Mouse (Mus musculus) liver, adult 2 months (tissue): ENCODE results near the gene Syf2.

Experiments used
- CTCF ChIP-seq: fragments of 200-500 bp; IDR thresholded peaks from 2 replicates; pipeline ENCODE4 v1.5.1; 2011; ENCODE audit warnings: low read depth, low read length, control low read depth
- POLR2A ChIP-seq: fragments of 200-500 bp; IDR thresholded peaks from 2 replicates; pipeline ENCODE4 v1.6.1; 2011; ENCODE audit warnings: low read length, control low read depth; ENCODE audit not compliant: insufficient read depth; ENCODE audit errors: extremely low read depth

DNA sequence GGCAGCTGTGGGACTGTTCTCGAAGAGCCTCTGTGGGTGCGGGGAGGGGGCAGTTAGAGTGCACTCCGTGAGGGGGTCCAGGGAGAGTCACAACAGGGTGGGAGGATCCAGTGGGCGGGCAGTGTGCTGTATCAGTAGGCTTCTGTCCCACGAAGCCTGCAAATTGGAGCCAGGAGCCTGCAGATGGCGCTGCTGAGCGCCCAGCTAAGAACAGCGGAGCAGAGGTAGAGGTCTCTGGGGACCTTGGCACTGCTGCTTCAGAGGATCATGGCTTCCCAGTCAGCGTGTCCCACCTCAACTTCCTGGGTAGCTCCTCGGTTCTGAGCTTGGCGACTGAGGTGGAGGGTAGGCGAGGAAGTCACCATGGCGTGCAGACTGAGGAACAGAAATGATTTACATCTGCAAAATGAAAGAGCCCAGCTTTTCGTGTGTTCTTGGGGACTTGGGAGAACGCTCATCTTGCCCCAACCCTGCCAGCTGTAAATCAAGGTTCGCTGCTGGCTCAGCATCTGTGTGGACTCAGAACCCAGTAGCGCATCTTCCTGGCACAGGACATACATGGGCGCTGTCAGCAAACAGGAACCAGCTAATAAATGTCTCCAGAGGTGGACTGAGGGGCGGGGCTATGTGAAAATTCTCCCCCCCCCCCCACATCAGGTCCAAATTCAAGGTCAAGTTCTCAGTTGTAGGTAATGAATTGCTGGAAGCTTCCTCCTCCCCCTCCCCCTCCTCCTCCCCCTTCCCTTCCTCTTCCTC, 32.5 kb downstream of the Syf2 start:
- peak; percentile 81 for TF ChIP-seq CTCF
- no peak for TF ChIP-seq POLR2A
